Mouse (Mus musculus): ENCODE data around the gene Phtf1. TPM values are rescaled to one million over a fixed set of nuclear protein-coding genes. Genes with fewer than 3 reads are reported as not detected.

Phtf1 gene
- total RNA-seq, 1 experiment from 2014 or later, result 19.3 TPM

- no peak for ATAC-seq (replicated peaks; ENCODE audit: insufficient number of reproducible peaks, low FRiP score, low TSS enrichment, poor library complexity, severe bottlenecking)
These were observed 44.1 kb downstream of the Phtf1 start for GRCm38 (mm10) chr3:104011972-104012371.

DNA sequence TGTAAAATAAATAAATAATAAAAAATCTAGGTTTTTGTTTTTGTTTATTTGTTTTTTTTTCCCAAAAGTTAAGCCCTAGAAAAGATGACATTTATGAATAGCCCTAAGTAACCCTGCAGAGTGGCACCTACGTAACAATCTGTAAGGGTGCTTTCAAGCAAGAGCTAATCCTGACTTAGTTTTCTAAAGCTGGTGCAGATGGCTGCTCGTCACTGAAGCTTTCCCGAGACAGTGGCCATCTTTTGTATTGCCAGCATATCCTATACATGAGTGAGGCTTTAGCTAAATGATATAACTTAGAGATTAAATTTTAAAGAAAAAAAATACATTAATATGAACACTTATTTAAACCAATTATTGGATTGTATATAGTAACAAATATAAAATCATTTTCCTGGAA is 50.0 kb downstream of the Phtf1 start:
- ATAC-seq (replicated peaks; ENCODE audit: insufficient number of reproducible peaks, low FRiP score, low TSS enrichment, poor library complexity, severe bottlenecking), result no peak

- no peak for ATAC-seq (replicated peaks; ENCODE audit: insufficient number of reproducible peaks, low FRiP score, low TSS enrichment, poor library complexity, severe bottlenecking)
These were observed 51.5 kb downstream of the Phtf1 start for GRCm38 (mm10) chr3:104019453-104019852.

DNA sequence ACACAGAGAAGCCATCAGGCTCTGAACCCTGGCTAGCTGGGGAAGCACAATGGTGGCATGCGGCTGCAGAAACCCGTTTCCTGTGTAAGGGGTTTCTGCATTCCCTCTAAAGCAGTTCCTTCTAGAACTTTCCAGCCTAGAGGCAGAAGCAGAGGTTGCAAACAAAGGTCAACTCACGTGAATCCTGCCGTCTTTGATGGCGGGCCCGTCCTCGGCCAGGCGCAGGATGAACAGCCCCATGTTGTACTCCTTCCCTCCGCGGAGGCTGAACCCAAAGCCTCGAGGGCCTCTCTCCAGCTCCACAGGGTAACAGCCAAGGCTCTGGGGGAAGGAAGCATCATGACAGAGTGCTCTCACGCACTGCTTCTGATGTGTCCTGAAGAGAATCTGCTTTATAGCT is 52.2 kb downstream of the Phtf1 start:
- ATAC-seq (replicated peaks; ENCODE audit: insufficient number of reproducible peaks, low FRiP score, low TSS enrichment, poor library complexity, severe bottlenecking), result no peak

DNA sequence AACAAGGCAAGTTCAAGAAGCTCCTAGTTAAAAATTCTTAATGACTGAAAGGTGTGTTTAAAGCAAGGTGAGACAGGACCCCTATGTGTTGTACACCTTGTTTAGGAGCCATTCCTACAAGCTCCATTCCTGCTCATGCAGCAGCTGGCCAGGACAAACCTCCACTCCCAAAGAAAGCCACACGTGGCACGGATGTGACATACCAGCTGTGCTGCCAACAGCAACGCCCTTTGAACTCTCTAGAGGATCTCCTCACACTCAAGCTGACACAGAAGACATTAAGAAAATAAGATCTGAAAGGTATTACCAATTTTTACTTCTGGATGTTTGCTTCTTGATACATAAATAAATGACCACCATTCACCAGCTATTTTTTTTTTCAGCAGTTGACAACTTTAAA is 59.0 kb downstream of the Phtf1 start:
- no peak for ATAC-seq (replicated peaks; ENCODE audit: insufficient number of reproducible peaks, low FRiP score, low TSS enrichment, poor library complexity, severe bottlenecking)

- ATAC-seq (replicated peaks; ENCODE audit: insufficient number of reproducible peaks, low FRiP score, low TSS enrichment, poor library complexity, severe bottlenecking), result no peak
These were observed 64.2 kb downstream of the Phtf1 start for GRCm38 (mm10) chr3:104032086-104032485.

DNA sequence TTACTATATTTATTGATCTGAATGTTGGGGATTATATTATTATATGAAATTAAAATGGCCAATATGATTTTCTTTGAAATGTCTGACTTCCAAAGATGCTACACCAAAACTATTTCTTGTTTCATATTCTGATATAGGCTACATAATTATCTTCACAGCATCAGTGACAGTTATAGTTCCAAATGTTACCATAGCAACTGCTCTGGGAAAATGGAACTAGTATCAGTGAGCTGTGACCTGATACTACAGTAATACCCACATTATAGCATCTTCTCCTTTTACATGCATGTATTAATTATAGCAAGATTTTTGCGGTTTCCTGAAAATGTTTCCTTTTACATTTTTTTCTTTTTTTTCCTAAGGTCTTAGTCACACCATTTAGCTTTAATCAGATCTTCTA is 64.8 kb downstream of the Phtf1 start:
- ATAC-seq (replicated peaks; ENCODE audit: insufficient number of reproducible peaks, low FRiP score, low TSS enrichment, poor library complexity, severe bottlenecking), result no peak

DNA sequence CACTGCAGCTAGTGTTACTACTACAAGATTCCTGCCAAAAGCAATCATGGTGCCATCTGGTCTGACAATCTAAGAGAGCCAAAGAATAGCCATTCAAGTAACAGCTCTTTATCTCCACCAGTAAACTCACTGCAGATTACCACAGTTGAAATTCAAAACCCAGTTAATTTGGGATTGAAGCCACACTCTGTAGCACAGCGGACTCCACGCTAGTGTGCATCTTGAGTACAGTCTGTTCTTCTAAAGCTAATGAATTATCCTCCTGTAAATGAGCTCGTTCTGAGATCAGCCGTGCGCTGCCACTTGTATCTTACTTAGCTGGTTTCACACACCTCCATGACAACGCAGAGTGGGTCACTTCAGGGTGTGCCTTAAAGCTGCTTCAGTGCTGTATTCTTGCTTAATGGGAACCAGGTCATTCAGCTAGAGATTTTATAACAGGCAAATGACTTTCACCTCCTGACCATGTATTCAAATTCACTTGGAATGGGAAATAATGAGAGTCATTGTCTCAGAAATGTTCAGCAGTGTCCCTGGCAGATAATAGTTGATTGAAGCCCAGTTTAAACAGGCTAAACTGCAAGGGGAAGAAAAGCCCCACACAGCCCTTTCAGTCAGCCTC is 91.2 kb downstream of the Phtf1 start:
- ATAC-seq (replicated peaks; ENCODE audit: insufficient number of reproducible peaks, low FRiP score, low TSS enrichment, poor library complexity, severe bottlenecking), result no peak

DNA sequence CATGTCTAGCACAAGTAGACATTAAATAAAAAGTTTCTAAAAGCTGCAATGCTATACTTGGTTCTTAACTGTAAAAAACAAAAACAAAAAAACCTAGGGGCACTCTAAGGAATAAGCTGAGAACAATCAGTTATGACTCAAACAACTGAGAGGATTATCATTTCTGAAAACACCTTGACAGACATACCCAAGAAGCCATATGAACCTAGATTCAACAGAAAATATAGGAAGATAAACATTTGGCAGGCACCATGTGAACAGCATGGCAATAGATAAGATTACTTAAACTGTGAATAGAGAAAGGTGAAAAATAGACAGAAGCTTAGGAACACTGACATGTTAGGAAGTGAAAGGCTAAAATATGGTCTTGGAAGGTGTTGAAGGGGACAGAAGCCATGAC is 101.5 kb downstream of the Phtf1 start:
- no peak for ATAC-seq (replicated peaks; ENCODE audit: insufficient number of reproducible peaks, low FRiP score, low TSS enrichment, poor library complexity, severe bottlenecking)

Other genes starting within 250 kb of the Phtf1 start
- 0.10 to 0.78 TPM (median 0.32 TPM) in 3 replicates for gene Olfml3, start 230.1 kb upstream of the Phtf1 start, total RNA-seq (2017)
- not detected in 3 replicates for gene Gm10964, start 228.7 kb upstream of the Phtf1 start, total RNA-seq (2017)
- 97.7 to 153 TPM (median 113 TPM) in 3 replicates for gene Hipk1, start 176.5 kb upstream of the Phtf1 start, total RNA-seq (2017)
- gene Dclre1b, start 158.7 kb upstream of the Phtf1 start, total RNA-seq (2017), result 13.7 to 24.6 TPM (median 14.9 TPM) in 3 replicates
- gene Ap4b1, start 158.6 kb upstream of the Phtf1 start, total RNA-seq (2017), result 23.5 to 31.7 TPM (median 26.6 TPM) in 3 replicates
- gene Gm43064, start 158.5 kb upstream of the Phtf1 start, total RNA-seq (2017), result 0.49 TPM in 1 of 3 replicates, not detected in the others
- gene Bcl2l15, start 135.5 kb upstream of the Phtf1 start, total RNA-seq (2017), result 0.39 to 2.8 TPM in 2 of 3 replicates, not detected in the other
- 145 to 249 TPM (median 169 TPM) in 3 replicates for gene Ptpn22, start 108.3 kb upstream of the Phtf1 start, total RNA-seq (2017)
- gene Rsbn1, start 54.0 kb upstream of the Phtf1 start, total RNA-seq (2017), result 39.6 to 51.5 TPM (median 41.7 TPM) in 3 replicates

Measured in monocyte, adult 5-6 weeks (primary cell).